Mouse (Mus musculus) hindbrain, embryonic 14.5 days (tissue): ENCODE data around the gene Enox1. TPM values are rescaled to one million over a fixed set of nuclear protein-coding genes. Genes with fewer than 3 reads are reported as not detected.

Experiments used
- ATAC-seq: fragments of 200-750 bp; cut with Nextera tagmentation; 2 replicates; pipeline ENCODE4 v1.8.0; 2017; ENCODE audit warnings: moderate number of reproducible peaks, mild to moderate bottlenecking, moderate TSS enrichment, moderate library complexity; ENCODE audit not compliant: low FRiP score
- DNase-seq: peaks from one replicate; pipeline ENCODE4 v3.0.0-alpha.2; 2015; ENCODE audit warnings: low spot score
- H3K27ac ChIP-seq: fragments of 300-500 bp; sonication (generic); 2 replicates; pipeline ENCODE4 v1.5.1; 2014; ENCODE audit warnings: mild to moderate bottlenecking, moderate library complexity
- H3K27me3 ChIP-seq: fragments of 300-500 bp; sonication (generic); 2 replicates; pipeline ENCODE4 v1.6.1; 2014; ENCODE audit warnings: mild to moderate bottlenecking, low read length, mixed read lengths; ENCODE audit not compliant: control insufficient read depth, insufficient read depth
- H3K36me3 ChIP-seq: fragments of 300-500 bp; sonication (generic); replicated peaks from 2 replicates; pipeline ENCODE4 v1.6.1; 2014; ENCODE audit not compliant: control insufficient read depth, insufficient read depth
- H3K4me1 ChIP-seq: fragments of 300-500 bp; sonication (generic); replicated peaks from 2 replicates; pipeline ENCODE4 v1.6.1; 2014; ENCODE audit warnings: antibody characterized with exemption, low read length, mixed read lengths; ENCODE audit not compliant: control insufficient read depth, insufficient read depth
- H3K4me2 ChIP-seq: fragments of 300-500 bp; sonication (generic); replicated peaks from 2 replicates; pipeline ENCODE4 v1.6.1; 2014; ENCODE audit warnings: mild to moderate bottlenecking, moderate library complexity
- H3K4me3 ChIP-seq: fragments of 300-500 bp; sonication (generic); replicated peaks from 2 replicates; pipeline ENCODE4 v1.5.1; 2014; ENCODE audit warnings: mild to moderate bottlenecking, low read length
- H3K9ac ChIP-seq: fragments of 300-500 bp; sonication (generic); 2 replicates; pipeline ENCODE4 v1.6.1; 2014
- H3K9me3 ChIP-seq: fragments of 300-500 bp; sonication (generic); 2 replicates; pipeline ENCODE4 v1.6.1; 2016; ENCODE audit warnings: low read length; ENCODE audit not compliant: control insufficient read depth
- WGBS: fragments of 180-500 bp; shearing (Covaris S2); extraction: QIAGEN DNeasy Blood & Tissue Kit; methylation state at CpG from one replicate; pipeline ENCODE4 v1.1.7; 2014; 5-methylcytosine and 5-hydroxymethylcytosine counted together
- polyA plus RNA-seq: library from polyadenylated mRNA; unstranded; fragments of >200 nt; fragmentation: Nextera tagmentation; extraction: Ambion mirVana; gene quantifications from 2 replicates; pipeline ENCODE4 v1.2.1, GENCODE M21; 2014

Enox1 gene
- polyA plus RNA-seq, 1 experiment from 2014 or later: 30.2 TPM

DNA sequence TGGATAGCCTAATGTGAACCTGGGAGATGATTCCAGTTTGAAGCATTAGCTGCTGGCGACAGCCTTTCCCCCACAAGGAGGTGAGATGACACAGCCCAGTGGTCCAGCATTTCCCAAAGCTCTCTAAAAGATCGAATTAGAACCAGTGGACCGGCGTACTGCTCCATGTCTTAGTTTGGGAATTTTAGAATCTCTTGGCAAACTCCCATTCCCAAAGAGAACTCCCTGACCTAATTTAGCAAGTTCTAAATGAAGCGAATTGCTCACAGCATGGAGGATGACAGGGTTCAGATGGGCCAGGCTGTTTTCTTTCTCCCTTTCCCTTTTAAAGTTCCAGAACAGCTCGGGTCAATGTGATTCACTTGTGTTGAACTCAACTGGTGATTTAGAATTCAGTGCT is 264.5 kb downstream of the Enox1 start:
- Histone ChIP-seq H3K4me1 (no peaks in the 10 kb centered on the region), H3K9me3 (no peaks in the 10 kb centered on the region), H3K9ac (no peak overlapping the region), H3K27me3 (no peaks in the 10 kb centered on the region), H3K27ac (no peak overlapping the region), H3K4me3 (no peak overlapping the region), H3K4me2 (no peak overlapping the region), H3K36me3 (no peaks in the 10 kb centered on the region)
- no peak for ATAC-seq
- no peak for DNase-seq
- 60% methylated on average over 6 of the region's 6 CpGs for WGBS

DNA sequence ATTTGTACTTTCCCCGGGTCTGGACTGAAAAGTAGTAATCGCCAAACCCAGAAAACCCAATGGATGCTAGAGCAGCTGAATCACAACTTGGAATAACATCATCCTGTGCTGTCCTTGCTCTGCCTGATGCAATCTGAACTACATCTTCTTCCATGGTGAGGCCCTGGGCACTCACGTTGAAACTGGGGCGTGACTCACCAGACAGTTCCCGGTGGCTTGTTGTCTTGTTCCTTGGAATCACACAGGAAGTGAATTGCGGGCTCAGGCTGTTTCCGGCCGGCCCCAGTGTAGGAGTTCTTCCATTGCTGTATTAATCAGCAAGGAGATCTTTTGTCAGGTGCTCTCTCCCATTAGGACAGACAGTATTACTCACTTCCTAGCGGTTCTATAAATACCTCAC is 266.6 kb downstream of the Enox1 start:
- WGBS: 88% methylated on average over 9 of the region's 9 CpGs
- no peak for ATAC-seq
- no peak overlapping the region for H3K9ac ChIP-seq

GRCm38 (mm10) chr14:77439426-77439825 is 282.9 kb downstream of the Enox1 start:
- no peak overlapping the region for H3K9ac ChIP-seq
- no peaks in the 10 kb centered on the region for H3K4me1 ChIP-seq
- ATAC-seq (no peak), DNase-seq (no peak)
- no peaks in the 10 kb centered on the region for H3K9me3 ChIP-seq
- H3K4me3 ChIP-seq: no peak overlapping the region
- no peak overlapping the region for H3K27ac ChIP-seq
- WGBS: 70% methylated on average over 5 of the region's 5 CpGs
- no peaks in the 10 kb centered on the region; the same call in 1 of the 2 replicates for H3K36me3 ChIP-seq
- no peaks in the 10 kb centered on the region for H3K27me3 ChIP-seq
- H3K4me2 ChIP-seq: no peak overlapping the region

More for the DNA sequence above, 266.6 kb downstream of the Enox1 start:
- DNase-seq: no peak
- H3K27ac ChIP-seq: no peak overlapping the region
- no peak overlapping the region for H3K4me2 ChIP-seq
- H3K9me3 ChIP-seq: no peaks in the 10 kb centered on the region
- H3K4me1 ChIP-seq: no peaks in the 10 kb centered on the region
- H3K4me3 ChIP-seq: no peak overlapping the region
- H3K27me3 ChIP-seq: no peaks in the 10 kb centered on the region
- H3K36me3 ChIP-seq: no peaks in the 10 kb centered on the region

GRCm38 (mm10) chr14:77440805-77441204 is 284.2 kb downstream of the Enox1 start:
- no peaks in the 10 kb centered on the region for H3K4me1 ChIP-seq
- H3K27me3 ChIP-seq: no peaks in the 10 kb centered on the region
- H3K27ac ChIP-seq: no peak overlapping the region
- no peaks in the 10 kb centered on the region; the same call in 1 of the 2 replicates for H3K36me3 ChIP-seq
- no peak overlapping the region for H3K4me3 ChIP-seq
- no peak for ATAC-seq
- no peaks in the 10 kb centered on the region for H3K9me3 ChIP-seq
- WGBS: 87% methylated on average over 7 of the region's 7 CpGs
- no peak overlapping the region for H3K4me2 ChIP-seq
- DNase-seq: no peak
- no peak overlapping the region for H3K9ac ChIP-seq

GRCm38 (mm10) chr14:77441541-77441940 is 285.0 kb downstream of the Enox1 start:
- no peaks in the 10 kb centered on the region for H3K9me3 ChIP-seq

GRCm38 (mm10) chr14:77448001-77448400 is 291.4 kb downstream of the Enox1 start:
- Histone ChIP-seq H3K4me1 (no peaks in the 10 kb centered on the region), H3K36me3 (no peaks in the 10 kb centered on the region), H3K27me3 (no peaks in the 10 kb centered on the region), H3K4me3 (no peak overlapping the region), H3K9me3 (no peaks in the 10 kb centered on the region), H3K9ac (no peak overlapping the region), H3K27ac (no peak overlapping the region), H3K4me2 (no peak overlapping the region)
- 79% methylated on average over 4 of the region's 4 CpGs for WGBS
- no peak for DNase-seq
- ATAC-seq: no peak

More at GRCm38 (mm10) chr14:77441541-77441940, 285.0 kb downstream of the Enox1 start:
- no peaks in the 10 kb centered on the region; the same call in 1 of the 2 replicates for H3K36me3 ChIP-seq
- ATAC-seq (no peak), DNase-seq (no peak)
- H3K4me2 ChIP-seq: no peak overlapping the region
- H3K27ac ChIP-seq: no peak overlapping the region
- no peaks in the 10 kb centered on the region for H3K27me3 ChIP-seq
- no peak overlapping the region for H3K9ac ChIP-seq
- WGBS: 87% methylated on average over 6 of the region's 6 CpGs
- H3K4me3 ChIP-seq: no peak overlapping the region
- H3K4me1 ChIP-seq: no peaks in the 10 kb centered on the region

DNA sequence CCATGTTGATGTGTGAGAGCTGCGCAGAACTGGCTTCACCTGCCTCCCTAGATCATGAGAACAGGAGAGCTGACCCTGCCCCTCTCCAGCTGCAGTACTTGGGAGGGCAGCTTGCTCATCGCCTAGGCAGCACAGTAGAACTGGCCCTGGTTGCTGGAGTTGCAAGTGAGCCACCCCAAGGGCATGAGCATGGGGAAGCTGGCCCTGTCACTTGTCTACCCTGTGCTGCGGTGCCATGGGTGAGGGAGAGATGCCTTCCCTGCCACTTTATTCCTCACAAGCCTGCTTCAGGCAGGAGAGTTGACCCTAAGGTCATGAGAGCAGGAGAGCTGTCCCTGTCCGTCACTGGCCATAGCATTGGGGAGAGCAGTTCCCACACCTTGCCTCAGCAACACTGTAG is 295.4 kb downstream of the Enox1 start:
- Histone ChIP-seq H3K4me3 (no peak overlapping the region), H3K27me3 (no peaks in the 10 kb centered on the region), H3K9me3 (no peaks in the 10 kb centered on the region), H3K36me3 (no peaks in the 10 kb centered on the region), H3K4me2 (no peak overlapping the region), H3K4me1 (peaks cover 6% of the 10 kb centered on the region; the same call in 1 of the 2 replicates), H3K9ac (no peak overlapping the region), H3K27ac (no peak overlapping the region)
- 87% methylated on average over 4 of the region's 4 CpGs for WGBS
- ATAC-seq (no peak), DNase-seq (no peak)

DNA sequence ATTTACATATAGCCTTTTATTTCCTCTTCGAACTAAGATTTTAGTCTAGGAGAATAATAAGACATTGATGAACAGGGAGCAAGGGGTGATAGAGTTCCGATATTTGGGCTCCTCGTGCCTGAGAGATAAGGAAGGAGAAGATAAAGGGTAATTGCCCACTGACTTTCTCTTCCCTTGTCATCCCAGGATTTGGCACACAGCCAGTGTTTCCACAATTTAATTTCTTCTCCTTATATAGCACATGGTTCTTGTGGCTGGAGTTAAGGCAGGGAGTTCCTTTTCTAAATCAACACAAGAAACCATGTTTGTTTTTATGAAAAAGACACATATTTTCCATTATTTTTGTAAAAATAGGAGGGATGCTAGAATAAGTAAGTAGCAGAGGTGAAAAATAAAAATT is 299.5 kb downstream of the Enox1 start:
- Histone ChIP-seq H3K27me3 (no peaks in the 10 kb centered on the region), H3K4me2 (no peak overlapping the region), H3K4me1 (peaks cover 12% of the 10 kb centered on the region; the same call in 1 of the 2 replicates), H3K4me3 (no peak overlapping the region), H3K36me3 (no peaks in the 10 kb centered on the region), H3K27ac (no peak overlapping the region), H3K9ac (no peak overlapping the region), H3K9me3 (no peaks in the 10 kb centered on the region)
- DNase-seq: no peak
- no peak for ATAC-seq
- WGBS: 45% methylated on average over 3 of the region's 3 CpGs

DNA sequence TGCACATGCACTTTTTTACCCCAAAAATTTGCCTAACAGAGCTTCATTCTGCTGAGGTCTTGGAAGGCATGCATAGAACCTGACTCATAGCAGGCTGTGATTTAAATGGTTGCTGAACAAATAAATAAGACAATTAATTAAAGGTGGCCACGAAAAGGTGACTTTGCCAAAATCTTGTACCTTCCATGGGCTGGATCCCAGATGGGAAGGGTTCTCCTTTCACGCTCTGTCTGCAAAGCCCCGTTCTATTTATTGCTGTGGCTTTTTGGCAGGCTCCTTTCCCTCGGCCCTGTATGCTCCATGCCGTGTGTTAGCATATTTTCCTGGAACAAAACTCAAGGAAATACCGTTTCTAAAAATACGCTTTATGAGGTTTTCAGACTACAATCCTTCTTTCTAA is 300.3 kb downstream of the Enox1 start:
- H3K36me3 ChIP-seq: no peaks in the 10 kb centered on the region
- DNase-seq: no peak

DNA sequence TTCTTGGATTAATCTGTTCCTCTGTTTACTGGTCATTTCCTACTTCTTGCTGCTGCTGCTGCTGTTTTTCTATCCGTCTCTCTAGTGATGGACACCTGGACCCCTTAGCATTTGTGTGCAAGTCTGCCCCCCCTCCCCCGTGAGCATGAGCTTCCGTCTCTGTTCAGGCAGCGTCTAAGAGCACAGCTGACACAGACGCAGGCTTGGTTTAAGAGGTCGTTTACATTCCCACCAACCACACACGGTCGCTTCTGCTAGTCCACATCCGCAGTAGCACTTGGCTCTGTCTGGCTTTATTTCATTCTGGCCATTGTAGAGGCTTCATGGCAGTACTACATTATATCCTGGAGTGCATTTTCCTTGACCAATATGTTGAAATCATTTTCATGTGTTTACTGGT is 301.7 kb downstream of the Enox1 start:
- no peaks in the 10 kb centered on the region for H3K36me3 ChIP-seq
- DNase-seq (no peak), ATAC-seq (no peak)
- H3K9me3 ChIP-seq: no peaks in the 10 kb centered on the region
- H3K4me3 ChIP-seq: no peak overlapping the region
- no peak overlapping the region for H3K27ac ChIP-seq
- H3K4me2 ChIP-seq: no peak overlapping the region
- H3K27me3 ChIP-seq: no peaks in the 10 kb centered on the region
- H3K4me1 ChIP-seq: peaks cover 12% of the 10 kb centered on the region; the same call in 1 of the 2 replicates
- H3K9ac ChIP-seq: no peak overlapping the region
- WGBS: 22% methylated on average over 9 of the region's 9 CpGs

More for the DNA sequence above, 300.3 kb downstream of the Enox1 start:
- peaks cover 12% of the 10 kb centered on the region; the same call in 1 of the 2 replicates for H3K4me1 ChIP-seq
- no peak for ATAC-seq
- H3K4me2 ChIP-seq: no peak overlapping the region
- H3K4me3 ChIP-seq: no peak overlapping the region
- H3K27ac ChIP-seq: no peak overlapping the region
- H3K9me3 ChIP-seq: no peaks in the 10 kb centered on the region
- H3K9ac ChIP-seq: no peak overlapping the region
- no peaks in the 10 kb centered on the region for H3K27me3 ChIP-seq
- 58% methylated on average over 7 of the region's 7 CpGs for WGBS
